In the genomic region with DNA sequence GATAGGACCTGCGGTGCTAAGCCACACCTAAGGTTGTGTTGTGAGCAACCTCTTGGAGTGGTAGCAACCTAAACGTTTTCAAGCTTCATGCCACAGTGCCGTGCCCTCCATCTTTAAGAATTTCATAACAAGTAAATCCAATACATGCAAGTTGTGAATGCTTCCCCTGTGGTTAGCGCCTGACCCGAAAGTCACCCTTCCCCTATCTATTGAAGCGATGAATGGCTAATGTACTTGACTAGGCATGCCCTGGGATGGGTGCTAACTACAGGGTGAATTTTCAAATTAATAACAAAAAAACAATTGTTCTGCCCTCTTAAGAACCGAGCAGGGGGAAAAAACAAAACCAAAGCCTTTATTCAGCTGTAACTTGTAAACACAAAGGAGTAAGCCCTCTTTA, we compare ENCODE assay signal across 24 mouse cellular contexts. TPM values are rescaled to one million over a fixed set of nuclear protein-coding genes. Genes with fewer than 3 reads are reported as not detected.
DNase-seq lines count a peak whose midpoint lies in the region; ATAC-seq lines count a peak whose summit lies in the region.
"Had no signal": no experiment of that assay in that cellular context is flagged by ENCODE, and none has a peak within 500 bp of the region (broad histone marks: within the 10 kb centered on the region; RNA-seq: fewer than 3 reads in every experiment).

No protein-coding gene starts in this region.

- no peaks in the 10 kb centered on the region for H3K36me3 ChIP-seq in neural tube, embryonic 11.5 days (ENCODE audit: control insufficient read depth, insufficient read depth, low read length)
- no peaks in the 10 kb centered on the region for H3K36me3 ChIP-seq in stomach, embryonic 16.5 days (ENCODE audit: control insufficient read depth, insufficient read depth, low read length)
- H3K36me3 ChIP-seq: embryonic facial prominence, embryonic 10.5 days; embryonic facial prominence, embryonic 12.5 days; forebrain, embryonic 15.5 days; G1E had no signal

- peak; percentile 74 for DNase-seq in heart, adult 11 months
- no peak for DNase-seq in heart, postnatal 4 days
- DNase-seq in neural tube, embryonic 11.5 days (ENCODE audit: low spot score): peak; percentile 26
- DNase-seq in neural tube, embryonic 10.5 days (ENCODE audit: extremely low spot score, low spot score): no peak
- peak; percentile 59 for DNase-seq in Muller cell, postnatal 12 days (ENCODE audit: inconsistent ontology term)
- no peak for DNase-seq in adrenal gland, adult (ENCODE audit: inconsistent age in 2 of 2, low spot score in 1 of 2)
- DNase-seq in right cerebral cortex, postnatal 10 days (ENCODE audit: low spot score in 2 of 2): no peak
- DNase-seq: adrenal gland, adult 8-10 months; adrenal gland, postnatal 14 days; adrenal gland, postnatal 36 days; B cell, adult 2 months; cerebellum, adult 11-12 months; cerebellum, adult 2 months; cerebellum, adult 9-10 months; cerebellum, postnatal 10 days; cerebellum, postnatal 25 days had no signal

- 0 out of 2 replicates have a peak, but pooled peaks cover 6% of the 10 kb centered on the region for H3K4me1 ChIP-seq in neural tube, embryonic 11.5 days (ENCODE audit: control insufficient read depth, insufficient read depth, low read length)
- H3K4me1 ChIP-seq in stomach, embryonic 16.5 days (ENCODE audit: control insufficient read depth, insufficient read depth, low read length): no peaks in the 10 kb centered on the region

- H3K27me3 ChIP-seq in neural tube, embryonic 11.5 days (ENCODE audit: control insufficient read depth, insufficient read depth, low read length): no peaks in the 10 kb centered on the region
- no peaks in the 10 kb centered on the region for H3K27me3 ChIP-seq in stomach, embryonic 16.5 days (ENCODE audit: control insufficient read depth, insufficient read depth, low read length)
- H3K27me3 ChIP-seq: CH12.LX; embryonic facial prominence, embryonic 12.5 days; forebrain, embryonic 13.5 days; forebrain, embryonic 15.5 days had no signal

- H3K4me2 ChIP-seq in neural tube, embryonic 11.5 days (ENCODE audit: low read depth): no peak overlapping the region
- H3K4me2 ChIP-seq in stomach, embryonic 16.5 days (ENCODE audit: low read depth, low read length): no peak overlapping the region
- H3K4me2 ChIP-seq: embryonic facial prominence, embryonic 12.5 days; forebrain, embryonic 13.5 days; forebrain, embryonic 15.5 days had no signal

- H3K4me3 ChIP-seq in neural tube, embryonic 11.5 days (ENCODE audit: low read depth, low read length): no peak overlapping the region
- H3K4me3 ChIP-seq in stomach, embryonic 16.5 days (replicated peaks; ENCODE audit: low read length): no peak overlapping the region
- H3K4me3 ChIP-seq: embryonic facial prominence, embryonic 10.5 days; embryonic facial prominence, embryonic 12.5 days; forebrain, embryonic 13.5 days; forebrain, embryonic 15.5 days had no signal

- 74% methylated on average over 7 of the region's 7 CpGs for WGBS in neural tube, embryonic 11.5 days
- 76% methylated on average over 7 of the region's 7 CpGs for WGBS in stomach, embryonic 16.5 days

- no peaks in the 10 kb centered on the region for H3K9me3 ChIP-seq in neural tube, embryonic 11.5 days (ENCODE audit: control insufficient read depth, low read length)
- no peaks in the 10 kb centered on the region for H3K9me3 ChIP-seq in stomach, embryonic 16.5 days (replicated peaks; ENCODE audit: control insufficient read depth, low read length)
- H3K9me3 ChIP-seq: embryonic facial prominence, embryonic 10.5 days; embryonic facial prominence, embryonic 12.5 days; forebrain, embryonic 13.5 days; forebrain, embryonic 15.5 days had no signal

- H3K27ac ChIP-seq in neural tube, embryonic 11.5 days (ENCODE audit: low read depth, low read length): no peak overlapping the region
- peak overlapping the region; percentile 34; the same call in 1 of the 2 replicates for H3K27ac ChIP-seq in stomach, embryonic 16.5 days (ENCODE audit: low read length)
- H3K27ac ChIP-seq: embryonic facial prominence, embryonic 10.5 days; embryonic facial prominence, embryonic 12.5 days; forebrain, embryonic 13.5 days; forebrain, embryonic 15.5 days had no signal

- no peak overlapping the region for H3K9ac ChIP-seq in neural tube, embryonic 11.5 days (ENCODE audit: low read length)
- no peak overlapping the region for H3K9ac ChIP-seq in stomach, embryonic 16.5 days (ENCODE audit: low read length)
- H3K9ac ChIP-seq: embryonic facial prominence, embryonic 12.5 days; forebrain, embryonic 13.5 days; forebrain, embryonic 15.5 days had no signal

- no peak for ATAC-seq in neural tube, embryonic 11.5 days (ENCODE audit: insufficient read depth, low FRiP score, low TSS enrichment)
- ATAC-seq in stomach, embryonic 16.5 days (ENCODE audit: insufficient read depth, low FRiP score): no peak
- ATAC-seq: CD4-positive, CD25-positive, alpha-beta regulatory T cell, adult 4 months; forebrain, embryonic 13.5 days; forebrain, embryonic 15.5 days had no signal

RNA-seq across cellular contexts. Expression of gene Kif21a, which starts 39.7 kb away (rescaled TPM):
- total RNA-seq in heart, postnatal 4 days (2021): 1 to 10 TPM; 7.3 to 8.0 TPM
- polyA plus RNA-seq in neural tube, embryonic 11.5 days (2014; fragmentation: Nextera tagmentation; extraction: Ambion mirVana): 31.4 and 34.6 TPM in 2 replicates
- 20.8 and 24.8 TPM in 2 replicates for polyA plus RNA-seq in stomach, embryonic 16.5 days (2015; fragmentation: Nextera tagmentation; extraction: Ambion mirVana)
- total RNA-seq: CH12.LX, G1E had no signal
- polyA plus RNA-seq: CD4-positive, CD25-positive, alpha-beta regulatory T cell, adult 4 months; G1E had no signal

Comparison
In these comparisons a context has a peak if more than half of its experiments do, and no peak if none do; other contexts are left out.
1. DNase-seq: peak in heart, adult 11 months (single experiment), neural tube, embryonic 11.5 days (single experiment) and Muller cell, postnatal 12 days (single experiment); none in heart, postnatal 4 days (single experiment), neural tube, embryonic 10.5 days (single experiment), adrenal gland, adult (0 of 2) and right cerebral cortex, postnatal 10 days (0 of 2).